Mouse (Mus musculus) brown adipose tissue, adult 24 weeks (tissue): ENCODE results near the gene Dnmt3l. TPM values are rescaled to one million over a fixed set of nuclear protein-coding genes. Genes with fewer than 3 reads are reported as not detected.
A peak's percentile ranks its signal among the peaks of the same experiment; 100 is the strongest.
"Not testable (repeated sequence)": the region's sequence is repeated elsewhere in the genome, so short reads cannot be mapped to it uniquely, and the experiment has no call there.

ENCODE experiments used
- H3K27ac ChIP-seq: fragments of 200-500 bp; replicated peaks from 2 replicates; pipeline ENCODE4 v1.5.1; 2012; ENCODE audit warnings: low read depth, mild to moderate bottlenecking, low read length
- H3K4me1 ChIP-seq: fragments of 200-500 bp; 2 replicates; pipeline ENCODE4 v1.6.1; 2012; ENCODE audit warnings: low read length, mixed read lengths; ENCODE audit not compliant: control insufficient read depth, insufficient read depth, insufficient read length
- H3K4me3 ChIP-seq: fragments of 200-500 bp; 2 replicates; pipeline ENCODE4 v1.5.1; 2012; ENCODE audit warnings: low read depth, mild to moderate bottlenecking, low read length, moderate library complexity; ENCODE audit not compliant: insufficient read depth
- polyA plus RNA-seq: library from polyadenylated mRNA; stranded (reverse); fragments of >200 nt; gene quantifications from 2 replicates; pipeline ENCODE4 v1.2.4, GENCODE M21; 2012; ENCODE audit not compliant: missing spikeins, insufficient read depth, insufficient read length

The Dnmt3l gene
- polyA plus RNA-seq, 1 experiment = 2.3 TPM

DNA sequence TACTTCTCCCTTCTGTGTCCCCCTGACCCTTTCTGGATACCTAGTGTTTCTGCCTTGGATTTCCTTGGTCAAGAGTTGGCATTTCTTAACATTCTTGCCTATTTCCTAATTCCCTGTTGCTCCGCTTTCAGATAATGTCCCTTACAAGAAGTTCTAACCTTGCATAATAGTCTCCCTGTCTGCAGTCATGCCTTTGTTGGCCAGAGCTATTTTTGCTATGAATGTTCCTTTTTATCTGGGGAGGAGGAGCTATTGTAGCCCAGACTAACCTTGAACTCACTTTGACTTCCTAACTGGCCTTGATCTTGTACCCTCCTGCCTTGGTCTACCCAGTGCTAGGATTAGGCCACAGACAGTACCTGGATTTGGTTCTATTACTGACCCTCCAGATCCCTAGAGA lies 26.3 kb upstream of the Dnmt3l start:
- H3K4me1 ChIP-seq = peaks cover 3% of the 10 kb centered on the region
- no peak overlapping the region for H3K4me3 ChIP-seq
- peak overlapping the region; percentile 100 for H3K27ac ChIP-seq

DNA sequence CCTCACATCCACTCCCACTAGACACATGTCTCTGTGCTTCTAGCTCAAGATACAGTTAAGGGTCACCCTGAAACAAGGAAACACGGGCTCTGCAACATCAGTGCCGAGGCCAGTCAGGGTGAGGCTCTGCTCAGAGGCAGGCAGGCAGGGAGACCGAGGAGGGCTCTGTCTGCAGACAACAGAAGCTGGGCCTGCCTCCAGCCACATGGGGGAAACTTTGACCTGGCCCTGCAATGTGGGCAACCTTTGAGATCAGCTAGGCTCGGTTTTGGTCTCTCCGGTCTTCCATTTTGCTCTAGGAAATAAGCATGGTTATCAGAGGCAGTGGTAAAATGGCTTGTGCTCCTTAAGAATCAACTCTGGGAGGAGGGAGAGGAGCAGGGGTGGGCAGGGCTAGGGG lies 25.4 kb upstream of the Dnmt3l start:
- peak overlapping the region; percentile 100 for H3K27ac ChIP-seq
- H3K4me1 ChIP-seq = peaks cover 2% of the 10 kb centered on the region

DNA sequence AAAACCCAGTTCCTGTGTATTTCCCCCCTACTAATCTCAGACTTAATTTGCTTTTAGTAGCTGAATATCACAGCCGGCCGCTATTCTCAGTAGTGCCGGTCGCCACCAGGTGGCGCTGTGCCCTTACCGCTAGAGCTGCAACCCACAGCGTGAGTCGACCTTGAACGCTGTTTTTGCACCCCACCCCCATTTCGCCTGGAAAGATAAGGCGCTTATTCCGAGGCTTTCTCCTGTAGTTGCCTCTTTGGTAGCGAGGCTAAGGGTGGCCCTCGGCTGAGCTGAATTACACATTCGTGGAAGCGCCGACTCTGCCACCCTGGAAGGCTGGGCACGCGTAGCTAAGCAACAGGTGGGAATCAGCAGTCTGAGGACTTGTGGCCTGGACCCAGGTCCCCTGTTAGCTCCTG lies 22.9 kb upstream of the Dnmt3l start:
- Histone ChIP-seq H3K4me1 (peaks cover 2% of the 10 kb centered on the region), H3K27ac (peak overlapping the region; percentile 89), H3K4me3 (peak overlapping the region; percentile 30; the same call in 1 of the 2 replicates)

More for the DNA sequence above, 25.4 kb upstream of the Dnmt3l start:
- H3K4me3 ChIP-seq = no peak overlapping the region

DNA sequence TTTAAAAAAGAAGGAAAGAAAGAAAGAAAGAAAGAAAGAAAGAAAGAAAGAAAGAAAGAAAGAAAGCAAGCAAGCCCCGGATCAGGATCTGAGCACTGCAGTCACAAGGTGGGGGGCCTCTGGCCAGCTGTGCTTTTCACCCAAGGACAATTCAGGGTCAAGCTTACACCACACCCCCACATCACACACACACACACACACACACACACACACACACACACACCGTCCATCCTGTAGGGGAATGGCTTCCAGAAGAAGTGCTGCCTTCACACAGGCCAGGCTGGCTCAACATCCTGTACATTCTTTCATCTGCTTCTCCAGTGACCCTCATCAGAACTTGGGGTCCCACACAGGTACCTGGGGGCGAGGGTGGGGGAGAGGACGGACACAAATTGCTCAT lies 22.5 kb upstream of the Dnmt3l start:
- no peak overlapping the region for H3K4me3 ChIP-seq
- peaks cover 2% of the 10 kb centered on the region for H3K4me1 ChIP-seq
- H3K27ac ChIP-seq = peak overlapping the region; percentile 50; the same call in 1 of the 2 replicates

DNA sequence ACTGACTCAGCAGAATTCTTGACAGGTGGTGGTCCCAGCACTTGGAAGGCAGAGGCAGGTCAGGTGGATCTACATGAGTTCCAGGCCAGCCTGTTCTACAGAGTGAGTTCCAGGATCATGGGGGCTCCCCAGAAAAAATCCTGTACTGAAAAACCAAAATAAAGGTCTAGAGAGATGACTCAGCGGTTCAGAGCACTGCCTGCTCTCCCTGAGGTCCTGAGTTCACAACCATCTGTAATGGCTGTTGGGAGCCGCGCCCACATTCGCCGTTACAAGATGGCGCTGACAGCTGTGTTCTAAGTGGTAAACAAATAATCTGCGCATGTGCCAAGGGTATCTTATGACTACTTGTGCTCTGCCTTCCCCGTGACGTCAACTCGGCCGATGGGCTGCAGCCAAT lies 21.8 kb upstream of the Dnmt3l start:
- H3K27ac ChIP-seq, H3K4me1 ChIP-seq, H3K4me3 ChIP-seq: not testable (repeated sequence)

DNA sequence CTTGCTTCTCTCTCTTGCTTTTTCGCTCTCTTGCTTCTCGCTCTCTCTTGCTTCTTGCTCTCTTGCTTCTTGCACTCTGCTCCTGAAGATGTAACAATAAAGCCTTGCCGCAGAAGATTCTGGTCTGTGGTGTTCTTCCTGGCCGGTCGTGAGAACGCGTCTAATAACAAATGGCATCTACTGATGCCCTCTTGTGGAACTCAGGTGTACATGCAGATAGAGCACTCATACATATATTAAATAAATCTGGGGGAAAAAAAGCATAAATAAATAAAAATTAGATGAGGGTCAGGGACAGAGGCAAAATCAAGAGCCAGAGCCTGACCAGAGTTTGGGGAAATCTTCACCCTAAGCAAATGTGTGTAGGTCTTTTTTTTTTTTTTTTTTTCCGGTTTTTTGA lies 16.3 kb upstream of the Dnmt3l start:
- H3K4me1 ChIP-seq, H3K4me3 ChIP-seq: not testable (repeated sequence)

DNA sequence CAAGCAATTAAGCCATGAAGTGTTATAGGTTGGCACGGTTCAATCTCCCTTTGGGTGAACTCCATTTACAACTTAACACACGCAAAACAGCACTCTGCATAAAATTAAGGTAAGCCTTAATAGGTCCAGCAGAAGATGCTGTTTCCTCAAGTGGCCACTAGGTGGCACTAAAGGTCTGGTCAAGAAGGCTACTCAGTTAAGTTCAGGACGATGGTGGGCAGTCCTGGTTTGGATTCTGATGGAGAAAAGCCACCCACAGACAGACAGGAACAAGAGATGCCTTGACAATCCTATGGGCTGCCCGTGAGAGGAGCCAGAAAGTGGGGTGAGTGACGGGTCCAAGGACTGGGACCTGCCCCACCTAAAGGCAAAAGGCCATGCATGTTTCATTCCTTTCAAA lies 13.6 kb upstream of the Dnmt3l start:
- Histone ChIP-seq H3K27ac (no peak overlapping the region), H3K4me1 (no peaks in the 10 kb centered on the region), H3K4me3 (no peak overlapping the region)

More for the DNA sequence above, 16.3 kb upstream of the Dnmt3l start:
- not testable (repeated sequence) for H3K27ac ChIP-seq

DNA sequence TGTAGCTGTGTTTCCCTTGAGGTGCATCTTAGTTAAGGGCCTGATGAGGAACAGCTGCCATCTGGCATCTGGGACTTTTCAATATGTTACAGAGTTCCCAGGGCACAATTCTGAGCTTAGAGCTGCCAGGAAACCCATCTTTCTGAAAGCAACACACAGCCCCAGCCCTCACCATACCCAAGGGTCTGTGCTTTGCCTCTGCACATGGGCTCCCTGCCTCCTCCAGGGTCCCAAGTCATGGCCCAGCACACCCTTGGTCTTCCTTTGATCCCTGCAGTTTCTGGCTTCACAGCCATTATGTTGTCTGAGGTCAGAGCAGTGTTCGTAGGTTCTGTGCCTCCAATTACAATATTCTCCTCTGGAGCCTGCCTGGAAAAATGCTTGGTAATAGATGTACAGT lies 12.7 kb upstream of the Dnmt3l start:
- Histone ChIP-seq H3K27ac (no peak overlapping the region), H3K4me1 (no peaks in the 10 kb centered on the region), H3K4me3 (no peak overlapping the region)

DNA sequence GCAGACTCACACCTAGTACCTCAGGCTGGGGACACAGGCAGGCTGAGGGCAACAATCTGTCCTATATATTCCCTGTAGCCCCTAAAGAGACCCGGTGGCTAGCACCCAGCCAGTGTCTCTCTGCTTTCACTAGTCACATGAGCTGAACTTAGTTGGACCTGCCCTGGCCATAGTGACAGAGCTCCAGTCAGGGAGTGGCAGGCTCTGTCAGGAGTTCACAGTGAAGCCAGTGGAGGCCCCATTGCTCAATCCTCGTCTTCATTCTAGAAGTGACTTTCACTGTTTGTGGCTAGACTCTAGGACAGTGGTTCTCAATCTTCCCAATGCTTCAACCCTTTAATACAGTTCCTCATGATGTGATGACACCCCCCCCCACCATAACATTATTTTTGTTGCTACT lies 9.8 kb upstream of the Dnmt3l start:
- Histone ChIP-seq H3K4me1 (no peaks in the 10 kb centered on the region), H3K4me3 (no peak overlapping the region), H3K27ac (no peak overlapping the region)

DNA sequence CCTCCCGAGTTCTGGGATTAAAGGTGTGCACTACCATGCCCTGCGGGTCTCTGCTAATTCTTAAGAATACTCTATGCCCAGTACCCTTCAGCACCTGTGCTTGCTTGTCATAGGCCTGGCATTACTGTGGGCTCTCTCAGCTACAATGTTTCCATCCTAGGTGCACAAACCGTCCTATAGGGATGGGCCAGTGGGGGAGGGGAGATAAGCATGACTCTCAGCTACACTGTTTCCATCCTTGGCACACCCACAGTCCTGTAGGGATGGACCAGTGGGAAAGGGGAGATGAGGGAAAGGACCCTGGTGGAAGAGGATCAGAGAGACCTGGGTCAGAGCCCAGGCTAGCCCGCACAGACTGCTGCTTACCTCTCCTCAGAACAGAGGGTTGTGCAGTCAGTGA lies 4.6 kb upstream of the Dnmt3l start:
- H3K27ac ChIP-seq = no peak overlapping the region
- no peak overlapping the region for H3K4me3 ChIP-seq
- no peaks in the 10 kb centered on the region for H3K4me1 ChIP-seq

DNA sequence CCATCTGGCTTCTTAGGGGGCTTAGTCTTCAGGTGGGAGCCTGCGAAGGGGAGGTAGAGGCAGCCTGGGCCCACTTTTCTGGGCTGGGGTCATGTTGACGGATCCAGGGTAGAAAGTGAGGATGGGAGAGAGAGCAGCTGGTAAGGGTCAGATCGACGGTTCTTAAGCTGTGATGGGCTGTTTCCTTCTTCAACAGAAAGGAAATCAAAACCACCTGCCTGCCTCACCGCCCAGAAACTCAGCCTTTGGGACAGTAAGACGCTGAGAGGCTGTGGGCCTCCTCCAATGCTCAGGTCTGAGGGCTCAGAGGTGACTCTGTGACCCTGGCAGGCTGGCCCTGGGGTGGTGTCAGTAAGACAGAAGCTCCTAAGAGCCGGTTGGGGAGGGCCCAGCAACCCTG lies 349 bp downstream of the Dnmt3l start:
- Histone ChIP-seq H3K27ac (no peak overlapping the region), H3K4me1 (0 out of 2 replicates have a peak, but pooled peaks cover 2% of the 10 kb centered on the region)

DNA sequence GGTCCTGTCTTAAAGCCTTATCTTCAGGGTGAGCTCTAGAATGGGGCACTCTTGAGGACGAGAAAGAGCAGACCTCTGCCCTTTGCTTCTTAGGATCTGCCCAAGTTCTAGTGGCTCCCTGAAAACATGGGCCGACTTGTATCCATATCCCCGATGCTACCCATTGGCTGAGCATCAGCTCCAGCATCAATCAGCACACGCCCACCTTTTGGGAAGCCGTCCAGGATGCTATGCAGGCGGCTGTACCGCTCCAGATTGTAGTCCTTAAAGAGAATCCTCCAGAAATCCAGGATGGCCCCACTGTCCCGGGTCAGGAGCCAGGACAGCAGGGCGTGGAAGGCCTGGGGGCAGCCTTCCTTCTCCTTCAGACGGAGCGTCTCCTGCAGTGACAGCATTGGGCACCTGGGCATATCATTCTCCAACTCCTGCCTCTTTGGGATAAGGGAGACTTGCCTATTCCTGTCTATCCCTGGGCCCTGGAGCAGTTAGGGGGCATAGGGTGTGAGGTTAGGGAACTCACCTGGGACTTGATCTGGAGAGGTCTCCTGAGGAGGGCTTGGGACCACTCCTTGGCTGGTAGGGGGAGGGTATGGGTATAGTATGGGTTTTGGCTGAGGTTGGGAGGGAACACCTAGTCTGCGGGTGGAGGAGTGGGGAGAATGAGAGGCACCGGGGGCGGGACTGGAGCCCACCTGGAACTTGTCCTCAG lies 1.1 kb downstream of the Dnmt3l start:
- Histone ChIP-seq H3K27ac (no peak overlapping the region), H3K4me3 (no peak overlapping the region), H3K4me1 (0 out of 2 replicates have a peak, but pooled peaks cover 2% of the 10 kb centered on the region)

More for the DNA sequence above, 349 bp downstream of the Dnmt3l start:
- no peak overlapping the region for H3K4me3 ChIP-seq

DNA sequence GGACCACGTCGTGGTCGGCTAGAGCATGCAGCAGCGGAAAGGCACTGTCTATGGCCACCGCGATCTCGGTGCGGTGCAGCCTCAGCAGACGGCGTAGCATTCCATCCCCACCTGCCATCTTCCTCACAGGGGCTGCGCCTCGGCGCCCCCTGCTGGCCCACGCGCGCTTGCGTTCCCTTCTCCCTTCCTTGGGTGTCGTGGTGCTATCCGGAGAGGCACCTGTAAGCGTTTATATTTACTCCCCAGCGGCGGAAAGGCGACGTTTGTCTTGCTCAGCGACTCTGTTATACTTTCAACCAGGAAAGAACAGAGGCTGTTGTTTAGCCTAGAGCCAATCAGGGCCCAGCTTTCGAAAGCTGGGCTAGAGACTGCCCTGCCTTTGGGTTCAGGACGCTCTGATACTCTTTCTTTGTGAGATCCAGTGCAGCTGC lies 1.7 kb downstream of the Dnmt3l start, which contains the start of gene Aire:
TSS of gene Aire (minus strand) at position 205 of the 431 bp plus-strand sequence.
- H3K4me3 ChIP-seq = no peak within 1 kb of the TSS
- H3K4me1 ChIP-seq = 0 out of 2 replicates have a peak, but pooled peaks cover 2% of the 10 kb centered on the region

DNA sequence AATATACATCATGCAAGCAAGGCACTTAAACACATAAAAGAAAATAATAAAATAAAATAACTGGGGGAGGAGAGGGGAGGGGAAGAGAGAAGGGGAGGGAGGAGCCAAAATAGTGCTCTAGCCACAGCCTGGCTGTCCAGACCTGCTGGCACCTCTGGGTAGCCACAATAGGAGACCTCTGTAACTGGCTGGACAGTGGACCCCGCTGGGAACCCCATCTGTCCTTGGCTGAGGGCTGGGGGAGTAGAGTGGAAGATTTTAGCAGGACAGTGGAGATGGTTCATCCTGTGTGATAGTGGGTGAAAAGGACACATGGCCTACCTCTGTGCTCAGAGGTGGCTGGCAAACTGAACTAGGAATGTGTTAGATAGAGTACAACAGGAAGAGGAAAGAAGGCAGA lies 2.8 kb downstream of the Dnmt3l start:
- H3K4me3 ChIP-seq = no peak overlapping the region

More for the DNA sequence above, 1.7 kb downstream of the Dnmt3l start, which contains the start of gene Aire:
- H3K27ac ChIP-seq = no peak within 1 kb of the TSS

DNA sequence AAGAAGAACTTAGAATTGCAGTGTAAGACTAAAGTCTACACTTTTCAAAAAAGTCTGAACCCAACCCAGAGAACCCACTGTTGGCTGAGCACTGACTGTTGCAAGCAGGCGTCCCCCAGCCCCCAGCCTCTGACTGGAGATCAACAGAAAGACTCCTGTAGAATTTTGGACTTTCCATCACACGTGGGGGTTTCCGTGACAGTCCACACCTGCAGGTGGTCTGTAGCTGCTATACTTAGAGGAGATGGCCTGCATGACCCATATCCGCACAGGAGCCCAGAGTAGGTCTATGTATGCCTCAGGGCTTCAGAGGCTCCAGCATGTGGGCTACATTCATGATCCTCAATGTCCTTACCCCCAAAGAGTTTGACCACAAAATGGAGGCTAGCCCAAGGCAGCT lies 4.6 kb downstream of the Dnmt3l start:
- H3K4me1 ChIP-seq = 0 out of 2 replicates have a peak, but pooled peaks cover 2% of the 10 kb centered on the region
- H3K4me3 ChIP-seq = no peak overlapping the region
- H3K27ac ChIP-seq = no peak overlapping the region

More for the DNA sequence above, 2.8 kb downstream of the Dnmt3l start:
- Histone ChIP-seq H3K4me1 (0 out of 2 replicates have a peak, but pooled peaks cover 2% of the 10 kb centered on the region), H3K27ac (no peak overlapping the region)
